Mouse (Mus musculus) kidney, adult 18-20 months (tissue): ENCODE results near the gene Ctnna3.
"Not testable (repeated sequence)": the region's sequence is repeated elsewhere in the genome, so short reads cannot be mapped to it uniquely, and the experiment has no call there.

Experiments used
- DNase-seq: peaks from one replicate; pipeline ENCODE4 v3.0.0; 2021

Ctnna3 gene

DNA sequence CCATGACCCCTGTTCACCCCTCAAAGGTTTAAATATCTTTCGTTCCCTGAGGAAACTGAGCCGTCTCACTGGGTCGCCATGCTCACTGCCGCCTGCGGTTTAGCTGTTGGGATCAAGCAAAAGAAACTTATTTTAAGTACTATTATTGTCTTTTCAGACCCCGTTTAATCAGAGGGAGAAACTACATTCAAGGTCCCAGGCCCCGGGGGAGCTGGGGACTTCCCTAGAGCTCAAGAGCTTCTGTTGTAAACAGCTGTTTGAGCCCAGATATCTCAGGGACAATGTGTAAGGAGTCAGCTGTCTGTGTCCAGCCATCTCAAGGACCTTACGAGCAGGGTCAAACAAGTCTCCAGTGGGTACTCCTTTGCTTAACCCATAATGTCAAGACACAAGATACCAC, 2.8 kb upstream of the Ctnna3 start:
- no peak for DNase-seq

DNA sequence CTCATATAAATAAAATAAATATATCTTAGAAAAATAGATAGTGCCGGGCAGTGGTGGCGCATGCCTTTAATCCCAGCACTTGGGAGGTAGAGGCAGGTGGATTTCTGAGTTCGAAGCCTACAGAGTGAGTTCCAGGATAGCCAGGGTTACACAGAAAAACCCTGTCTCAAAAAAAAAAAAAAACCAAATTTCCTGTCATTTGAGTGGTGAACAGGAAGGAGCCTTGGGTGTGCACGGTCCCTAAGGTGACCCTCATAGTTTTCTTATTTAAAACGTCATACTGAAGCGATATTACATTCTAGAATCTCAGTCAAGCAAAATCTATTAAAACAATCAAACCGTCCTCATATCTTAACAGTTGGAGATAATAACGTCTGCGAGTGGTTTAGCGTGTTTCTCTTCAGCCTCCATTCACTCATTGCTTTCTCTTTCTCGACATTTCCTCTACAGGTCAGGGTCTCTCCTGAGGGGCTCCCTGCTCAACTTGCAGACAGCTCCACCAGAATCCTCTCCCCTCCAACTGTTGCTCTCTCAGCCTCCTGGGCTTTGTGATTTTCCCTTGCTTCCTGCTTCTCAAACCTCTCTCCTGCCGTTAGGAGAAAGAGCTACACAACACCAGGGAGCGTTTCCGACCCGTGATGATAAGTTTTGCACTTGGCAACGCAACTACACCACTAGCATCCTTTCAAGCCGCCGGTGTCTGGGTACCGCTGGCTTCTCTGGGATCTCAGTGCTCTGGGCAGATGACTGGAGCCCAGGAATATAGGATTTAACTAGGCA, 1.5 kb upstream of the Ctnna3 start:
- no peak for DNase-seq

DNA sequence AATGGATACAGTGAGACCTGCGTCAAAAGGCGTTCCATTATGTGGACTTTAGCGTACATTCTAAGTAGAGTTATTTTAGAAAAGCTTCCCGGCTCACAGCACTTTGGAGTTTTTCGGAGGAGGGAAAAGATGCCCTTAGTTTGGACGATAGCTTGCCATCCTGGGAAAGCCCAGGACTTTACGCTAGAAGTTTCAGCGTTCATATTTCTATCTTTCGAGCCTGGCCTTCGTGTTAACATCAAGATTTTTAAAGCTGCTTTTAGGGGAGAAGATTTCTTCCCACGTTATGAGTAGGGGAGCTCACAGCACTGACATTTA, 916 bp upstream of the Ctnna3 start:
- peak; percentile 35 for DNase-seq

DNA sequence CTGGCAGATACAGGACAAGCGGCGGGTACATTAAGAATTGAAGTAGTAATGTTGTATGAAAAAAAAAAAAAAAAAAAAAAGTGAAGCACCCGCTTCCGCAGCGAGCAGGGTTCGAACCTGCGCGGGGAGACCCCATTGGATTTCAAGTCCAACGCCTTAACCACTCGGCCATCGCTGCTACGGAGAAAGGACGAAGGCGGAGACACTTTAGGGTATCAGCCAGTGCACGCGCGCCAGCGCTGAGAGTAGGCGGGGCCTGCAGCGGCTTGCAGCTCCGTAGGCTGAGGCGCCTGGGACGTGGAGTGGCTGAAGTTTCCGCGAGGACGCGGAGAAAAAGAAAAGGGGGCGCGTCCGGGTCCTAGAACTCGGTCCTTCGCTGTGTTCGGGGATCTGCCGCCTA, 518 bp upstream of the Ctnna3 start:
- peak; percentile 100 for DNase-seq

DNA sequence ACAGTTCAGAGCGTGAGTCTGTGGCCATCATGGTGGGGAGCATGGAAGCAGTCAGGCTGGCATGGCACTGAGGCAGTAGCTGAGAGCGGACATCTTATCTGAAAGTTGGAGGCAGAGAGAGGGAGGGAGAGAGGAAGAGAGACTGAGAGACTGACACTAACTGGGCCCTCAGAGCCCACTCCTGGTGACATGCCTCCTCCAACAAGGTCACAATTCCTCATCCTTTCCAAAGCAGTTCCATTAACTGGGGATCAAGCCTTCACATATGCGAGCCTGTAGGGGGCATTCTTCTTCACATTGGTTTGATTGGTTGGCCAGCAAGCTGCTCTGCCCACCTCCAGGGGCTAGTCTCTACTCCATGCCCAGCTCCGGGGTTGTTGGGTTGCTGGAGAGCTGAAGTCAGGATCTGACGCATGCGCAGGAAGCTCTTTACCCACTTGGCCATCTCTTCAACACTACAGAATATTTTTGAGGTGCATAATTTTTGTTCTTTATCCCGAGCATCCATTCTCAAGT, 1.4 kb downstream of the Ctnna3 start:
- DNase-seq, result no peak

DNA sequence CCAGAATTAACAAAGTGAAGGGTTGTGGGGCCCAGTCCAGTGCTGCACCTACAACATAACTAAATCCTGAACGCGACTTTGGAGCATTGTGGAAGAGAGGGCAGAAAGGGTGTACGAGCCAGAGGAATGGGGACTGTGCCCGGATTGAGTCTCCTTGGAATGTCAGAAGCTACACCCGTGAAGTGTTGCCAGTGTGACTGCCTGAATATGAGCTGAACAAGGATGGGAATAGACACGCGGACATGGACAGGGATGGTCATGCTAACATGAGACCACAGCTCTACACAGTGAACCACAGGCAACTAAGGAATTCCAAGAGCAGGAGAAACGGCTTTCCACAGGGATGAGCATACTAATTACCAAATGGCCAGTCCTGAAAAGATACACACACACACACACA, 2.2 kb downstream of the Ctnna3 start:
- DNase-seq, result no peak

DNA sequence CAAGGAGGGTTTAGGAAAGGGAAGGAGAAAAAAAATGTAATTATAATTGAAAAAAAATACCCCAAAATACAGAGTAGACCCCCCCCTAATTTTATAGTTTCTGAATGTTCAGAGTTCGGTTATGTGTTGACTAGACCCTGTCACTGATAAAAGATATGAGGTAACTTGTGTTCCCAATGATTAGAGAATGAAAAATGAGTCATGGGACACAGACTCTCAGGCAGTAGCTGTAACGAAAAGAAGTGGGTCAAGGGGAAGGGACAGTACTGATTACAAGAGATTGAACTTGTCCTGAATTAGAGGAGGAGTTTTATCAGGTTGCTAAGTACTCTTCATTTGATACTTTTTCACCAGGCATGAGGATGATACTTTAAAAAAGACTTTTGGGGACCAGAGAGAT, 3.0 kb downstream of the Ctnna3 start:
- DNase-seq, result no peak

DNA sequence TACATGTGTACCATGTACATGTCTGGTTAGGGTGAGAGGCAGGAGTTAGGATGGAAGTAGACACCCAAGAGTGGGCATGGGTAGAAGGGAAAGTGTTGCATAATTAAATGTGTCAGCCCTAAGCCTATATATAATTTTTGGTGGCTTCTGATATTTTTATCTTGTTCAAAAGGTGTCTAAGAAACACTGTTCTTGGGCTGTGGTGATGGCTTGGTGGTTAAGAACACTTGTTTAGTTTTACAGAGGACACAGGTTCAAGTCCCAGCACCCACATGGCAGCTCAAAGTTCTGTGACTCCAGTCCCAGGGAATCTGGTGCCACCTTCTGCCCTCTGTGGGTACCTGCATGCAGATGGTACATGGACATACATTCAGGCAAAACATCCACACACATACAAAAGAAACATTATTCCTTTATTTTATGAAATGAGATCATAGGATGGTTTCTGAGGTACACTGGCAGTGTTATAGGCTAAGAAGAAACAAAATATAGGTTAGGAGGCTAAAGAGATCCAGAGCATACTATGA, 8.9 kb downstream of the Ctnna3 start:
- no peak for DNase-seq

DNA sequence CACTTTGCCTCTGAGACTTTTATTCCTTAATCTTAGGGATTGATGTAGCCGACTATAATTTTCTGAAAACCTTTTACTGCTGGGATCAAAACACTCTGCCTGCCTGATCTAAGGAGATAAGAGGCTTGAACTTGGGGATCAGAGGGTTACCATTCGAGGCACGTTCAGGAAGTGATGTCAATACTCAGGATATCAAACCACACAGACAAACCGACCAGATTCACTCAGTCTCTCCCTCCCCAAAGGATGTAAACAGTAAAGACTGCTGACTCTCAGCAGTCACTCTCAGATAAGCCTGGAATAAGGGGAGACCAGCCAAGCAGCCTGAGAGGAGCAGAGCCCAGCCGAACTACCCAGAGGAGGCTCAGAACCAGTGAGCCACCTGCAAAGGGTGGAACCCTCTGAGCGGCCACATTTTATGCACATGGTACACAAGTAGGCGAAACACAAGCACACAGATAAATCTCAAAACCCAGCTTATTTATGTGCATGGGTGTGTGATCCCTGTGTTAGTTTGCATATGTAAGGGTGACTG, 9.9 kb downstream of the Ctnna3 start:
- DNase-seq, result no peak

DNA sequence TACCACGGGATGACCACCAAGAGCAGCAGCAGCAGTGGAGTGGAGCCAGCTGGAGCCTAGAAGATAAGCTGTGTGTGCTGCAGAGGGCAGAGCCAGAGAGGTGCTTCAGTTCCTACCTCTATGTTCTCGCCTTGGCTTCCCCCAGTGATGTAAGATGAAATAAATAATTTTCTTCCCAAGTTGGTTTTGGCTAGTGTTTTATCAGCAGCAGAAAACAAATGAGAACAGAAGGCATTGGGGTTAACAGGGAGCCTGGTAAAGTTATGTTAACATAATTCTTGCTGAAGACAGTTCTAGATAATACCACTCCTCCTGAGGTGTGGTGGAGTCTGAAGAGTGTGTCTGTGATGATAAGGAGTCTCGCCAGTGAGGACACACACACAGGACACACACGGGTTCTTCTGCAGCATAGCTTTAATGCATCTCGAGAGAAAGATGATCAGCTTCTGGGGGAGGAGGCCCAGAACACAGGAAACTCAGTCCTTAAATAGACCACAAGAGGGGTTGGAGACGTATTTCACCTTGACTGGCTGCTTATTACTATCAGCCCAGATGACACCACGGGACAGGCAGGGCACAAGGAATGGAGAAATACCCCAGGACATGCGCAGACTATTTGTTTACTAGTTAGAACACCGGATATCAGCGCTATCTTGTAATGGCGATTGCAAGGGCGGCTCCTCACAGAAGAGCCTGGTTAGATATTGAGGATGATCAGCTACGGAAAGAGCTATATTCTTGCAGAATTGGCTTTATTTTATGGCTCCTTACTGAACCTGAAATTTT, 14.9 kb downstream of the Ctnna3 start:
- DNase-seq, result not testable (repeated sequence)

DNA sequence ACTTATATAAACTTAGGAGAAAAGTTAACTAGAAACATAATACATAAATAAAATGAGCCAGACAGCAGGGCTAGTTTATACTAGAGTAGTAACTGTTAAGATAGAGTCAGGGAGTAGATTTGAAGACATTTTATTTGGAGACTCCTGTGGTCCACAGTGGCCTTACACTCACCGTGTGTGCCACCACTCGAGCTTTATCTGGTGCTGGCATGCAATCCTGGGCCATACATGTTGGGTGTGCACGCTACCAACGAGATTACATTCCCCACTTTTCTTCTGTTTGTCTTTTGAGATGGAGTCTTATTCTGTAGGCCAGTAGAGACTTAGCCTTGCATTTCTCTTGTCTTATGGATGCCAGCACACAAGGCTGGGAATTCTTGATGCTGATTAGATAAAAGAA, 24.0 kb downstream of the Ctnna3 start:
- no peak for DNase-seq

DNA sequence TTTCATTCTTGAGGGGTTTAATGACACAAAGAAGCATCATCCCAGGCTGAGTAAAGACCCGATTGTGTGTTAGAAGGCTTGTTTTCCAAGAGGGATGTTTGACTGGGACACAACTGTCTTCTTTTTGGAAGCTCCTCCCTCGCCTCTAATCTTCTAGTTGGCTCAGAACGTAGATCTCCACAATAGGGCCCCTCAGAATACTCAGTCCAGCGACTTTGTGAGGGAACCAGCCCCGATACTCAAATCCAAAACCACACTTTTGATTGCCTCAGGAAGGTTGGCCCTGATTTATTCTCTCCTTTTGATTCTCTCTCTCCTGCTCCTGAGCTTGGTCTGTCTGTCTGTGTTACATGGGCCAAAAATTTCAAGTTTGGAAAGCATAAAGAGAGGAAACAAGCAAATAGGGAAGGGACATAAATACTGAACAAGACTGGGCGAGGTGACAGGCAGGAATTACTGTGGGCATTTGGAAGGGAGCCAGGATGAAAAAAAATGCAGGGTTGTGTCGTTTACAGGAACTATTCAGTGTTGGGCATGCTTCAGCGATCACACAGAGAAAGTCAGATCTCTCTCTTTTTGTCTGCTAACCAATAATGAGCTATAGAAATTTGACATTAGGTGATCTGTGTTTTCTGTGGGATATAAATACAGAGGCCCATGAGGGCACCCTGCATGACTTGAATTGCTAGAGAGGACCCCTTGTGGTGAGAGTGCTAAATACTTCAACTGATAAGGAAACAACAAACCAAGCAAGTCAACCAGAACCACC, 25.4 kb downstream of the Ctnna3 start:
- DNase-seq, result peak; percentile 11

DNA sequence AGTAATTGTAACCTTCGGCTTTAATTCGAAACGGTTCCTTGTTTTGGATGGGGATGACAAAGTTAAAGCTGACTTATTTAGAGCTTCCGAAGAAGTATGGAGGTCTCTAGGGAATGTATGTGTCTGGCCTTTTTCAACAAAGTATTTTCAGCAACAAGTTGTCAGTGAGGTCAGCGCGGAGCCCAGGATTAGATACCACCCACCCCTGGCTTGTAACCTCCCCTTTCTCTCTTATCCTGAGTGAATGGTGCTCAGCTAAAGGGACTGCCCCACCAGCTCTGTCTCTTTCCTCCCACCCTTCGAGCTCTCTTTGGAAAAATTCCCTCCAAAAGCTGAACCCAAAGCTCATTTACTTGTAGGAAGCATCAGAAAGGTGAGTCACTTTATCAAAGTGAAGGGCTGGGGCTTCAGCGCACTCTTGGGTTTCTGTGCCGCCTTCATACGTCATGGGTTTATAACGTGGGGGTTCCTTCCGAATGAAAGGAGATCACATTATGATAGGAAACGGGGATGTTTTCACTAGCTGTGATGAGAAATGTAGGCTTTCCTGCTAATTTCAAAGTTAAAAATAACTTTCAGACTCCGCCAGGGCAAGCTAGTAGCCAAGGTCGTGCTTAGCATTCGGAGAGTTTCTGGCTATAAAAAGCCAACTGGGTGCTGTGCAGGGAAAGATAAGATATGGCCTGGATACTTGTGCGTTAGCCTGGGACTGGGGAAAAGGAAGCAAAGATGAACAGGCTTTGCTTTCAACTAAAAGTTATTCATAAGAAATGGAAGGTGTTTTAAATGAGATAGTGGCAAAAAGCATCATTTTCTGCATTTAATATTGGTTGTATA, 27.6 kb downstream of the Ctnna3 start:
- no peak for DNase-seq

DNA sequence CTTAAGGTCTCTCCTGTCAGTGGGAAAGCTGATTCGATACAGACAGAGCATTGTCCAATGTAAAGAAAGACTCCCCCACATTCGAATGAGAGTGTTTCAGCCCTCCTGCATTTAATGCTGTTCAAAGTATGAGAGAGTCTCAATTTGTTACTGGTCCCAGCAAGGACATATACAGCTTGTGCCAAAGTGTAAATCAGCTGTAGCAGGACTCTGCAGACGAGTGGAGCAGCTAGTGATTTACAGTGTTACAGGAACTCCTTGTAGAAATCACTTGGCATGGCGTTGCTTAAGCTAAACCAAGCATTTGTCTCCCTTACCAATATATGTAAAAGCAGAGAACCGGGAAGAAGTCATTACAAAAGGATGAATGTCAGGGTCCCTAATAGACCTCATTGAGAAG, 31.0 kb downstream of the Ctnna3 start:
- DNase-seq, result no peak

DNA sequence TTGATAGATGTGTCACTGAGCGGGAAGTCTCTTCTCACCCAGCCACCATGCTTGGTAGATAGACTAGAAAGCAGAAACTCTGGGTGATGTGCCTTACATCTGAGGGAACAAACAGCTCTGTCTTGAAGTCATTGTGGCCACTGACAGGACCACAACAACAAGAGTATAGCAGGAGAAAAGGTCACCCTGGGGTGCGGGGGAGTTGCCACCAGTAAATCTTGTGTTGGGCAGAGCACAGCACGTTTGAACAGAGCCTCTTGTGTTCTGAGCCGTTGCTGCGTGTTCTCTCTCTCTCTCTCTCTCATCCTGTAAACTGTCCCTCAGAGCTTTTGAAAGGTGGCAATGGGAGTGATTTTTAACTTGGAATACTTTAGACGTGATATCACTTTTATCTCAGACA, 42.6 kb downstream of the Ctnna3 start:
- no peak for DNase-seq

DNA sequence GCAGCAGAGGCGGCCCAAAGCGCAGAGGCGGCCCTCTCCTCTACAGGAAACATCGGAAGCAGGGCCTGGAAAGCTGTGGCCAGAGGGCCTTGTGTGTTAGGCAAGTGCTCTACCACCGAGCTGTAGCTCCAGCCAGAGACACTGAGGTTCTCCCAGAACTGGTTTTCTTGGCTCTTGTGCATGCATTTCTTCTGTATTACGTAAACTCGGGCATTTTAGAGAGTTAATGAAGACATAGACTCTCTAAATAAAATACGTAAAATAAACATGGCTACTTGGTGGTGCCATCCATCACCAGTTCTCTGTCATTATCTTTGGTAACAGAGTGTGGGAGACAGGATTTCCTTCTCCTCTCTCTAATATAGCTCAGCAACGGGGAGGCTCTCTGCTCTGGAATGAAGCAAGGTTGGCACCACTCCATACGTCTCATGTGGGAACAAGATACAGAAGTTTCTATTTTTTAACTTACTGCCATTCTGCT, 46.3 kb downstream of the Ctnna3 start:
- peak; percentile 8 for DNase-seq

DNA sequence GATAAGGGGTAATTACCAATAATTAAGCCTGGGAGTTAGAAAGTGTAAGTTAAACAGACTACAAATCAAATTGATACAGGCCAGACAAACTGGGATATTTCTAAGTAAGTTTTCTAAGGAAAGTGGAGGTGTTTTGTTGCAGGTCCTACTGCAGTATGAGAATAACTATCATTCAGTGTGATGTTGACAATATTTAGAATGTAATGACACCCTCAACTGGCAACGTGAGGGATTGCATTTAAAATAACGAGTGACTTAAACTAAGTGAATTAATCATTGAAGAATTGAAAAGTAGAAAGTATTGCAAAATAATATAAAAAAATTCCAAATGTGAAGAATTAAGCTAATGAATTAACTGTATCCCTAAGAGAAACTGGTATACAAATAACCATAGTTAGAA, 49.0 kb downstream of the Ctnna3 start:
- no peak for DNase-seq

DNA sequence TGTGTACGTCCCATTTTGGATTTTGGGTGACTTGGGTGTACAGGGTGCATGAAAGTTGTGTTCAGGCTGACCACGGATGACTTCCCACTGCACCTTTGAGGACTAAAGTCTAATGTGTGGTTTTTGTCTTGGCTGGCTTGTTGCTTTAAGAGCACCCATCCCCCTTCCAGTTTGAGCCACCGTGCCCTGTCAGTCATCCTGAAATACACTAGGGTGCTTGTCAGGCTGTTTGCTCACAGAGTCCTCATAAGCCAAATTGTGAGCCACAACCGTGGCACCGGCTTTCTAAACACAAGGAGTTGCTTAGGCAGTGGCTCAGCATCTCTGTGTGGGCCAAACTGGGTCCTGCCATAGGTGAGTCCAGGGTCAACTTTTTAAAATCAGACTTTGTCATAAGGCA, 50.2 kb downstream of the Ctnna3 start:
- no peak for DNase-seq

DNA sequence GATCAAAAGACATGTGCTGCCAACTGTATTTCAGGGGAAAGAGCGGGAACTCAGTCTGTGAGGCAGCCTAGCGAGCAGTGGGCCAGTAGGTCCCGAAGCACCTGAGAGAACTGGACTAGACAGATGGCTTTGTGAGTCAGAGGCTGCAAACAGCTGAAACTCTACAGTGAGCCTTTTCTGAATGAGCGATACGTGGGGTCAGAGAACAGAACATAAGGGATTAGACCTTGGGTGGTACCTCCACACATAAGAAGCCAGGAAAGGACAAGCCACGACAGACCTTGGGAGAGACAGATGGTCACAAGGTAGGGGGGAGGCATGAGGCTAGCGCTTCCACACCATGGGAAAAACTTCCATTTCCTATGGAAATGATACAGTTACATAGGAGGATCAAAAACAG, 58.4 kb downstream of the Ctnna3 start:
- DNase-seq, result no peak

DNA sequence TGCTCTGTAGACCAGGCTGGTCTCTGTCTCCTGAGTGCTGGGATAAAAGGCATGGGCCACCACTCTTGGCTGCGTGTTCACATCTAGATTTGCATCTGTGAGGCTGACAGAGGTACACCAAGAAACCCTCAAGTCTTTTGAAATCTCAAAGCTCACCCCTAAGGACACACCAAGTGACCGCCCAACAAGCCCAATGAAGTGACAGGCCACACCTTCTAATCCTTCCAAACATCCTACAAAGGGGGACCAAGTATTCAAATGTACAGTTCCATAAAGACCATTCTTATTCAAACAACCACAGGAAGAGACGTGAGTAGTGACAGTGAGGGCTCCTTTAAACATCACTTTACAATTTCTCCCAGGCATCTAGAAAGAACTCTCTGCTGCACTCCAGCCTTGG, 94.1 kb downstream of the Ctnna3 start:
- no peak for DNase-seq

DNA sequence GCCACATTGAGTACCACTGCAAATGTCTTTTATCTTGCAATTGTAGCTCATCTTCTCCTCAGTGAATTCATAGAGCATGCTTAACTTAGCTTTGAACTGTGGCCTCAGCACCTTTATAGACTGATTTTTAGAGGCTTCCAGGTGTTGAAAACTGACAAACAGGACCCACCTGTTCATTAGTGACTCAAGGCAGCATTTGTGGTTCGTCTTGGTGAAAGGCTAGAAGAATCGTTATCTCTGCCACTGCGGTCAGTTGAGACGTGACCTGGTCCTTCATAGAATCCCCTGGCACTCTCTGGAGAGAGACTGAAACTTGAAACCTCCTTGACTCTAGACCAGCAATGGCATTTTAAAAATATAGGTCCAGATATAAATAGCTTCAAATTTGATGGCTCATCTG, 96.1 kb downstream of the Ctnna3 start:
- no peak for DNase-seq

DNA sequence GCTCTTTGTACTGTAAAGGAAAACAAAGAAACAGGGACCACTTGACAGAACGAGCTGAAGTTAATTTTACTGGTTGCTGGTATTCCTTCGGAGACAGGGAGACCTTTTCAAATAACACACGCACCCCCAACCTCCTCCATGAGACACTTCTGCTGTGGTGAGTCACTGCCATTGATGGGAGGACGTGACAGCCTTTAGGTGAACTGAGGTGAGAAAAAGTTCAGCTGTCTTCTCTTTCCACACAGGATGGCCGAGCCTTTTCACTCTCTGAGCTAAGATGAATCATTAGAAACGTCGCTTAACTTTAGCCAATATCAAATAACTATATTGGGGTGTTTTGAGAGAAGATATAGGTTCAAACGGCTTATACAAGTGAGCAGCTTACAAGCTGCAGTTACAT, 102.5 kb downstream of the Ctnna3 start:
- no peak for DNase-seq
